Mouse (Mus musculus): ENCODE measurements at regions not wholly inside any gene's neighbourhood (a gene's known extent, or its start where the extent isn't known, plus 50 kb on each side); places are given as distances from the start of the nearest gene placed in this dataset.

DNA sequence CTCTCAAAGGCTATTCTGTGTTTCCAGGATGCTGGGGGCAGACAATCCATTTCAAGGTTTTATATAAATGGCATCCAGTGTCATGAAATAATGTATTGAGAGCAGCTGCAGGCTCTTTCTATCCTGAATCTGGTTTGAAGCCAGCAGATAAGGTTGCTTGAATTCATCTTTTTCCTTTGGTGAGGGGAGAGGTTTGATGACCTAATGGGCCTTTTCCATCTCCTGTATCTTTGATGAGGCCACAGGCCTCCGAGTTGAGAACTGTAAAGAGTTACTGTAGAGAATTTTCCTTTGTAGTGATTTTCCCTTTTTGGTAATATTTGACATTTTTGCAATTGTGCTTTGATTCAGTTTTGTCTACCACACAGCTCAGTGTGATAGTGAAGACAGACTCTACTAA is 458.8 kb upstream of the 1700008P02Rik start:
- Histone ChIP-seq H3K27ac (replicated peaks; ENCODE audit: low read depth, low read length) (no peak overlapping the region), H3K9me3 (ENCODE audit: control insufficient read depth, low read length) (no peaks in the 10 kb centered on the region), H3K4me1 (ENCODE audit: control insufficient read depth, insufficient read depth, low read length) (no peaks in the 10 kb centered on the region), H3K9ac (replicated peaks; ENCODE audit: low read length) (no peak overlapping the region), H3K4me2 (ENCODE audit: low read length) (no peak overlapping the region), H3K27me3 (ENCODE audit: control insufficient read depth, insufficient read depth, low read length) (no peaks in the 10 kb centered on the region), H3K4me3 (replicated peaks; ENCODE audit: low read depth, low read length) (no peak overlapping the region), H3K36me3 (ENCODE audit: control insufficient read depth, insufficient read depth, low read length) (no peaks in the 10 kb centered on the region)
- 76% methylated on average over 1 of the region's 1 CpGs for WGBS
- ATAC-seq (ENCODE audit: low FRiP score, low TSS enrichment): no peak
- no peak for DNase-seq

DNA sequence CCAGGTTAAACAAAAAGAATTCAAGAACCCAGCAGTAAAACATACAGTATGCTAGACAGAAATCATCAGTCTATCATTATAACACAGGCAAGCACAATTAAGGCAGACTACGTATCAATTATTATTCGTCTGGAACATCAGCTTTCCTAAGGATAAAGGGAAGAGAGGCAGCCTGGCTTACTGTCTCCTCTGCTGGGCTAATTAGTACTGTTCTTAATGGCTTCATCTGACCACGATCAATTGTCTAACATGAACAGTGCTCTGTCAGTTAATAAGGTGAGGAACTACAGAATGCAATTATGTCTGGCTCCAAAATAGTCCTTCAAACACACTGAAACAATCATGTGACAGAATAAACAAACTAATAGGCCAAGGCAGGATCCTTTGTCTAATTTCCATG is 456.6 kb upstream of the 1700008P02Rik start:
- no peak overlapping the region for H3K4me2 ChIP-seq (ENCODE audit: low read length)
- no peaks in the 10 kb centered on the region for H3K27me3 ChIP-seq (ENCODE audit: control insufficient read depth, insufficient read depth, low read length)
- H3K9me3 ChIP-seq (ENCODE audit: control insufficient read depth, low read length): no peaks in the 10 kb centered on the region
- H3K9ac ChIP-seq (replicated peaks; ENCODE audit: low read length): no peak overlapping the region
- DNase-seq: peak; percentile 14
- ATAC-seq (ENCODE audit: low FRiP score, low TSS enrichment): no peak
- H3K4me1 ChIP-seq (ENCODE audit: control insufficient read depth, insufficient read depth, low read length): no peaks in the 10 kb centered on the region
- no peak overlapping the region for H3K27ac ChIP-seq (replicated peaks; ENCODE audit: low read depth, low read length)
- 50% methylated on average over 3 of the region's 3 CpGs for WGBS
- H3K36me3 ChIP-seq (ENCODE audit: control insufficient read depth, insufficient read depth, low read length): no peaks in the 10 kb centered on the region
- no peak overlapping the region for H3K4me3 ChIP-seq (replicated peaks; ENCODE audit: low read depth, low read length)

DNA sequence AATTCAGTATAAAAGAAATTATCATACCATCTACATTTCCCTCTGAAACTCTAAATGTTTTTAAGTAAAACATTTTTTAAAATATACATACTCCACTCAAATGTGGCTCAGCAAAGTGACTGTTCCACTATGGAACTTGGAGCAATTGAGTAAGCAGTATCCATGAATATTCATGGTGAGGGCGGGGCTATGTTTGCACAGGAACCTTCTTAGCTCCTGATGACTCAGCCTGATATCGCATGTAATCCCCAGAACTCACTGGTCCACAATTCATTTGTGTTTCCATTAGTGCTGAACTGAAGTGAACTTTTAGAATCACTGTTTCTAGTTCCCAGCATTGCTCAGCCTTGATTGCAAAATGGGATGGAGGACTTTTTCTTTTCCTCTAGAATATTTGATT is 454.2 kb upstream of the 1700008P02Rik start:
- peak; percentile 5 for DNase-seq
- Histone ChIP-seq H3K4me1 (ENCODE audit: control insufficient read depth, insufficient read depth, low read length) (no peaks in the 10 kb centered on the region), H3K27me3 (ENCODE audit: control insufficient read depth, insufficient read depth, low read length) (no peaks in the 10 kb centered on the region), H3K27ac (replicated peaks; ENCODE audit: low read depth, low read length) (no peak overlapping the region), H3K9me3 (ENCODE audit: control insufficient read depth, low read length) (no peaks in the 10 kb centered on the region), H3K4me3 (replicated peaks; ENCODE audit: low read depth, low read length) (no peak overlapping the region), H3K36me3 (ENCODE audit: control insufficient read depth, insufficient read depth, low read length) (no peaks in the 10 kb centered on the region), H3K9ac (replicated peaks; ENCODE audit: low read length) (no peak overlapping the region), H3K4me2 (ENCODE audit: low read length) (no peak overlapping the region)
- ATAC-seq (ENCODE audit: low FRiP score, low TSS enrichment): no peak
- WGBS: 51% methylated on average over 2 of the region's 2 CpGs

DNA sequence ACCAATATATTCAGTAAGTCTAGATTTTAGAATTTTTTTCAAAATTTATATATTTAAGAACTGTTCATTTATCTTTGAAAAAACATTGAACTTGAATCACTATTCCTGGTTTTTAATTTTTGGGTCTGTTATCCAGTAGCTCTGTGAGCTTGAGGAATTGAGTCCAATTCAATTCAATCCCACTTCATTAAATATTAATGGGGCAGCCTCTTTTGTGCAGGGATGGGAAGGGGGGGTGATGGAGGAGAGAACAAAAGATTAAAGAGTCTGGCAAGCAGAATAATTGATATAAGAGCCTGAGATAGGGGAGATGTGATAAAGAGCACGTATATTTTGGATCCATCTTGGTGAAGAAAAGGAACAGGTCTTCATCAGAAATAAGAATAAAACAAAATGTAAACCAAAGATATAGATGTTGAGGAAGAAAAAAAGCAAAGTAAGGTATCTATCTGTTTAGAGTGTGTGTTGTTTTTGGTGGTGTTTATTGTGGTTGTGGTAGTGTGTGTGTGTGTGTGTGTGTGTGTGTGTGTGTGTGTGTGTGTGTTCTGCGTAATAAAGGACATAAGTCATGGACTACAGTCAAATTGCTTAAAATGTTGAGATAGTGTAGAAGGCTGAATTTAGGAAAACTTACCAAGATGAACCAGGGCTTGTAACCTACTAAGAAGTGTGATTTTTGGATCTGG is 421.3 kb upstream of the 1700008P02Rik start:
- Histone ChIP-seq H3K4me3 (replicated peaks; ENCODE audit: low read depth, low read length) (no peak overlapping the region), H3K9me3 (ENCODE audit: control insufficient read depth, low read length) (no peaks in the 10 kb centered on the region), H3K4me1 (ENCODE audit: control insufficient read depth, insufficient read depth, low read length) (no peaks in the 10 kb centered on the region), H3K27ac (replicated peaks; ENCODE audit: low read depth, low read length) (0 out of 2 replicates have a peak overlapping the region, but pooled peaks have one; percentile 20), H3K27me3 (ENCODE audit: control insufficient read depth, insufficient read depth, low read length) (no peaks in the 10 kb centered on the region), H3K36me3 (ENCODE audit: control insufficient read depth, insufficient read depth, low read length) (no peaks in the 10 kb centered on the region), H3K9ac (replicated peaks; ENCODE audit: low read length) (no peak overlapping the region), H3K4me2 (ENCODE audit: low read length) (no peak overlapping the region)
- DNase-seq (peak; percentile 76), ATAC-seq (ENCODE audit: low FRiP score, low TSS enrichment) (peak; percentile 72; the same call in 1 of the 2 replicates)
- WGBS: 36% methylated on average over 2 of the region's 2 CpGs

DNA sequence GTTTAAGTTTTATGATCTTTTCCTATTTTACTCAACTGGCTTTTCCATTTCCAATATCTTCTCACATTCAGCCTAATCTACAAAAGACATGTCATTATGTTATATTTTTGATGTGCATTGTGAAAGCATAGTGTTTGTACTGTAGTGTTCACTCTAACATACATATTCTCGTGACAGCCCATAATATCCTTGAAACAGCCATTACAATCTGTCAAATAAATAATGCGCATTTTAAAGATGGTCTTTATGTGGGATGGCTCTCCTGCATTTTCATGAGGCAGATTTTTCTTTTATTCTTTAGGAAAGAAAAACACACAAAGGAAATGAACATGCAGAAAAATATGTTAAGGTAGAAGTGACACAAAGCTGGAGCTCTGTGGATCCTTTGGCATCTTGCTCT is 415.6 kb upstream of the 1700008P02Rik start:
- Histone ChIP-seq H3K4me3 (replicated peaks; ENCODE audit: low read depth, low read length) (no peak overlapping the region), H3K4me2 (ENCODE audit: low read length) (no peak overlapping the region), H3K27ac (replicated peaks; ENCODE audit: low read depth, low read length) (no peak overlapping the region), H3K27me3 (ENCODE audit: control insufficient read depth, insufficient read depth, low read length) (no peaks in the 10 kb centered on the region), H3K9ac (replicated peaks; ENCODE audit: low read length) (no peak overlapping the region), H3K36me3 (ENCODE audit: control insufficient read depth, insufficient read depth, low read length) (no peaks in the 10 kb centered on the region), H3K9me3 (ENCODE audit: control insufficient read depth, low read length) (no peaks in the 10 kb centered on the region), H3K4me1 (ENCODE audit: control insufficient read depth, insufficient read depth, low read length) (0 out of 2 replicates have a peak, but pooled peaks cover 3% of the 10 kb centered on the region)
- 26% methylated on average over 2 of the region's 2 CpGs for WGBS
- ATAC-seq (ENCODE audit: low FRiP score, low TSS enrichment) (no peak), DNase-seq (peak; percentile 51)

DNA sequence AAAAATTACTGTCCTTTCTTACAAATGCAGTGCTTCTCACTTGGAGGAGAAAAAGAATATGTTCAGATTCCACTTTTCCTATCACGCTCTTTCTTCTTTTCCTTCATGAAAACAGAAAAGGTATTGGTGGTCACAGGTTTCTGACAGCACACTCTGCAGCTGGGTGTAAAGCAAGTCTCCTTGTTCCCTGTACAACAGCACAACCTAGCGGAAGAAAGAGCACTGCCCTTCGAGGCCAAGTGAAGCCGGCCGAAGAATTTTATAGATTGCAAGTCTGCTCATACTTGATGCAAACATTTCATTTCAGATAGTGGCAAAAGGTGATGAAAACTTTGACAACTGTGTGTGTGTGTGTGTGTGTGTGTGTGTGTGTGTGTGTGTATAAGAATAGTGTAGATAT is 407.6 kb upstream of the 1700008P02Rik start:
- Histone ChIP-seq H3K4me3 (replicated peaks; ENCODE audit: low read depth, low read length) (no peak overlapping the region), H3K27ac (replicated peaks; ENCODE audit: low read depth, low read length) (0 out of 2 replicates have a peak overlapping the region, but pooled peaks have one; percentile 26), H3K4me1 (ENCODE audit: control insufficient read depth, insufficient read depth, low read length) (no peaks in the 10 kb centered on the region), H3K9me3 (ENCODE audit: control insufficient read depth, low read length) (no peaks in the 10 kb centered on the region), H3K9ac (replicated peaks; ENCODE audit: low read length) (no peak overlapping the region), H3K4me2 (ENCODE audit: low read length) (no peak overlapping the region), H3K27me3 (ENCODE audit: control insufficient read depth, insufficient read depth, low read length) (no peaks in the 10 kb centered on the region), H3K36me3 (ENCODE audit: control insufficient read depth, insufficient read depth, low read length) (no peaks in the 10 kb centered on the region)
- ATAC-seq (ENCODE audit: low FRiP score, low TSS enrichment) (peak; percentile 74; the same call in 1 of the 2 replicates), DNase-seq (peak; percentile 93)
- 19% methylated on average over 5 of the region's 5 CpGs for WGBS

DNA sequence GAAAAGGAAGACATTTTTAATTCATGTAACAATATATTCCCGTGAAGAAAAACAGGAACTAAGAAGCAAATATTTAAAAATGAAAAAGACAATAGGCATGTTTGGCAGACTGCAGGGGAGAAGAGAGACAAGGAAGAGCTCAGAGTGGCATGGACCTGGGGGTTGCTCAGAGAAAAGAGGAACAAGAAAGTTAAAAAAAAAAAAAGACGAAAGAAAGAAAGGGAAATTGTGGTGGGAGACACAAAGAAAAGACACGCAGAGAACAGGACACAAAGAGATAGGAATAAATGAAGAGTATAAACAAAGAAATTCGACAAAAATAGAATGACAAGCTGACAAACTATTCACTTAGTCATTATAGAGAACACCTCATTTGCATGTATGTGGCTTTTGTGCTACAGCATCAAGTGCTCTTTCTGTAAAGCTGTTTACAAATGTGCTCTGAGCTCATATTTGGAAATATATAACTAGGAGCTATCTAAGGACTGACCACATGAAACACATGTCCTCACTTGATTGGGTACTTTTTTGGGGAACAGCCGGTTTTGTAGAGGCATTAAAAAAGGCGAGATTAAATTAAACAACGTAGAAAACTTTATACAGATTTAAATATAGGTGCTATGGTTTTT is 394.2 kb upstream of the 1700008P02Rik start:
- peaks cover 6% of the 10 kb centered on the region; the same call in 1 of the 2 replicates for H3K4me1 ChIP-seq (ENCODE audit: control insufficient read depth, insufficient read depth, low read length)
- no peaks in the 10 kb centered on the region for H3K9me3 ChIP-seq (ENCODE audit: control insufficient read depth, low read length)
- WGBS: 28% methylated on average over 7 of the region's 7 CpGs
- H3K27me3 ChIP-seq (ENCODE audit: control insufficient read depth, insufficient read depth, low read length): no peaks in the 10 kb centered on the region
- 0 out of 2 replicates have a peak overlapping the region, but pooled peaks have one; percentile 14 for H3K27ac ChIP-seq (replicated peaks; ENCODE audit: low read depth, low read length)
- DNase-seq (no peak), ATAC-seq (ENCODE audit: low FRiP score, low TSS enrichment) (no peak)
- H3K4me3 ChIP-seq (replicated peaks; ENCODE audit: low read depth, low read length): no peak overlapping the region
- no peak overlapping the region for H3K4me2 ChIP-seq (ENCODE audit: low read length)
- H3K9ac ChIP-seq (replicated peaks; ENCODE audit: low read length): no peak overlapping the region
- H3K36me3 ChIP-seq (ENCODE audit: control insufficient read depth, insufficient read depth, low read length): no peaks in the 10 kb centered on the region

DNA sequence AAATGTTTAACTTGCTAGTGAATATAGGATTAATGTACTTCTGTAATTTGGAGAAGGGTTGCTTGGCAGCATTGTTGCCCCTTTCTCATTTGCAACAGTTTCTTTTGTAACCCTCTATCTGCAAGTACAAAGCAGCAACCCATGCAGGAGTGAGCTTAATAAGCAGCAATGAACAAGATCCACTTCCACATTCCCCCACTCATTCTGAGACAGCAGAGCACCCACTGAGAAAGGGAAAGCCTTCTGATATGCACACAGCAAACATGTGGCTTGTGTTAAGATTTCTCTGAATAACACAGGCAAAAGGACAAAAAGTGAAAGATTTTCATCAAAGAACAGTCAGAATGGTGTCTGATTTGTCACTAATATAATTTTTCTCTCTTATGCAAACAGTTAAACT is 393.3 kb upstream of the 1700008P02Rik start:
- no peak for ATAC-seq (ENCODE audit: low FRiP score, low TSS enrichment)
- peak; percentile 33 for DNase-seq
- Histone ChIP-seq H3K9ac (replicated peaks; ENCODE audit: low read length) (no peak overlapping the region), H3K27ac (replicated peaks; ENCODE audit: low read depth, low read length) (no peak overlapping the region), H3K4me2 (ENCODE audit: low read length) (no peak overlapping the region), H3K36me3 (ENCODE audit: control insufficient read depth, insufficient read depth, low read length) (no peaks in the 10 kb centered on the region), H3K4me1 (ENCODE audit: control insufficient read depth, insufficient read depth, low read length) (peaks cover 11% of the 10 kb centered on the region; the same call in 1 of the 2 replicates), H3K27me3 (ENCODE audit: control insufficient read depth, insufficient read depth, low read length) (no peaks in the 10 kb centered on the region), H3K9me3 (ENCODE audit: control insufficient read depth, low read length) (no peaks in the 10 kb centered on the region), H3K4me3 (replicated peaks; ENCODE audit: low read depth, low read length) (no peak overlapping the region)

All from midbrain, embryonic 14.5 days (tissue).